Mouse (Mus musculus) hindbrain, embryonic 16.5 days (tissue): ENCODE measurements around the gene Pla1a. TPM values are rescaled to one million over a fixed set of nuclear protein-coding genes. Genes with fewer than 3 reads are reported as not detected.
"Not testable (repeated sequence)": the region's sequence is repeated elsewhere in the genome, so short reads cannot be mapped to it uniquely, and the experiment has no call there.

Experiments used
- ATAC-seq: fragments of 200-750 bp; cut with Nextera tagmentation; 2 replicates; pipeline ENCODE4 v1.8.0; 2017; ENCODE audit warnings: moderate TSS enrichment, moderate library complexity
- H3K27ac ChIP-seq: fragments of 300-500 bp; sonication (generic); 2 replicates; pipeline ENCODE4 v1.5.1; 2014; ENCODE audit warnings: low read depth, mild to moderate bottlenecking, control low read depth, low read length, moderate library complexity
- H3K27me3 ChIP-seq: fragments of 300-500 bp; sonication (generic); replicated peaks from 2 replicates; pipeline ENCODE4 v1.6.1; 2014; ENCODE audit warnings: low read length; ENCODE audit not compliant: control insufficient read depth, insufficient read depth
- H3K36me3 ChIP-seq: fragments of 300-500 bp; sonication (generic); 2 replicates; pipeline ENCODE4 v1.6.1; 2014; ENCODE audit warnings: mild to moderate bottlenecking, low read length, moderate library complexity, mixed read lengths; ENCODE audit not compliant: control insufficient read depth, insufficient read depth
- H3K4me1 ChIP-seq: fragments of 300-500 bp; sonication (generic); 2 replicates; pipeline ENCODE4 v1.6.1; 2014; ENCODE audit warnings: low read depth, low read length; ENCODE audit not compliant: control insufficient read depth, insufficient read depth
- H3K4me2 ChIP-seq: fragments of 300-500 bp; sonication (generic); 2 replicates; pipeline ENCODE4 v1.6.1; 2014; ENCODE audit warnings: mild to moderate bottlenecking, low read length, control low read depth, moderate library complexity
- H3K4me3 ChIP-seq: fragments of 300-500 bp; sonication (generic); 2 replicates; pipeline ENCODE4 v1.5.1; 2014; ENCODE audit warnings: mild to moderate bottlenecking, low read length, control low read depth, moderate library complexity
- H3K9ac ChIP-seq: fragments of 300-500 bp; sonication (generic); 2 replicates; pipeline ENCODE4 v1.6.1; 2014; ENCODE audit warnings: low read depth, mild to moderate bottlenecking, control low read depth, low read length, moderate library complexity
- H3K9me3 ChIP-seq: fragments of 300-500 bp; sonication (generic); 2 replicates; pipeline ENCODE4 v1.6.1; 2014; ENCODE audit warnings: mild to moderate bottlenecking, low read length, moderate library complexity; ENCODE audit not compliant: control insufficient read depth
- WGBS: fragments of 180-500 bp; shearing (Covaris S2); extraction: QIAGEN DNeasy Blood & Tissue Kit; methylation state at CpG from one replicate; pipeline ENCODE4 v1.1.7; 2014; 5-methylcytosine and 5-hydroxymethylcytosine counted together
- polyA plus RNA-seq: library from polyadenylated mRNA; unstranded; fragments of >200 nt; fragmentation: Nextera tagmentation; extraction: Ambion mirVana; gene quantifications from 2 replicates; pipeline ENCODE4 v1.2.1, GENCODE M21; 2015

Pla1a gene
- 0.81 and 0.84 TPM in 2 replicates for polyA plus RNA-seq

- Histone ChIP-seq H3K4me2 (no peak within 1 kb of the TSS), H3K9ac (no peak within 1 kb of the TSS), H3K4me1 (no peaks in the 10 kb centered on the region), H3K36me3 (no peaks in the 10 kb centered on the region), H3K27me3 (no peaks in the 10 kb centered on the region), H3K4me3 (no peak within 1 kb of the TSS), H3K9me3 (no peaks in the 10 kb centered on the region), H3K27ac (no peak within 1 kb of the TSS)
- ATAC-seq, result no peak
- 81% methylated on average over 11 of the region's 11 CpGs for WGBS
These were observed at the start of gene Pla1a for GRCm38 (mm10) chr16:38432498-38433425. Pla1a (minus strand) TSS chr16:38433145.

GRCm38 (mm10) chr16:38481327-38481726, 48.4 kb upstream of the Pla1a start:
- Histone ChIP-seq H3K36me3 (no peaks in the 10 kb centered on the region), H3K4me1 (peaks cover 6% of the 10 kb centered on the region)
- WGBS, result 81% methylated on average over 4 of the region's 4 CpGs

GRCm38 (mm10) chr16:38478296-38478695, 45.4 kb upstream of the Pla1a start:
- H3K27me3 ChIP-seq, result no peaks in the 10 kb centered on the region; the same call in 1 of the 2 replicates
- H3K4me1 ChIP-seq, result peaks cover 2% of the 10 kb centered on the region
- no peaks in the 10 kb centered on the region; the same call in 1 of the 2 replicates for H3K9me3 ChIP-seq
- 93% methylated on average over 3 of the region's 3 CpGs for WGBS
- H3K4me2 ChIP-seq, result no peak overlapping the region
- no peak for ATAC-seq
- no peaks in the 10 kb centered on the region for H3K36me3 ChIP-seq
- no peak overlapping the region for H3K27ac ChIP-seq
- H3K4me3 ChIP-seq, result no peak overlapping the region
- no peak overlapping the region for H3K9ac ChIP-seq

More at GRCm38 (mm10) chr16:38481327-38481726, 48.4 kb upstream of the Pla1a start:
- no peaks in the 10 kb centered on the region; the same call in 1 of the 2 replicates for H3K27me3 ChIP-seq
- H3K27ac ChIP-seq, result no peak overlapping the region
- no peak for ATAC-seq
- no peaks in the 10 kb centered on the region; the same call in 1 of the 2 replicates for H3K9me3 ChIP-seq
- no peak overlapping the region for H3K4me3 ChIP-seq
- no peak overlapping the region for H3K9ac ChIP-seq
- H3K4me2 ChIP-seq, result no peak overlapping the region

GRCm38 (mm10) chr16:38477241-38477608, 44.3 kb upstream of the Pla1a start:
- ATAC-seq, H3K4me1 ChIP-seq, H3K9me3 ChIP-seq, H3K36me3 ChIP-seq, H3K27me3 ChIP-seq: not testable (repeated sequence)
- H3K9ac ChIP-seq, result peak overlapping the region; percentile 52
- H3K4me2 ChIP-seq, result peak overlapping the region; percentile 82
- WGBS, result 37% methylated on average over 14 of the region's 14 CpGs
- peak overlapping the region; percentile 20; the same call in 1 of the 2 replicates for H3K27ac ChIP-seq
- peak overlapping the region; percentile 41 for H3K4me3 ChIP-seq

GRCm38 (mm10) chr16:38476312-38477240, 43.6 kb upstream of the Pla1a start:
- 6% methylated on average over 34 of the region's 34 CpGs for WGBS
- no peaks in the 10 kb centered on the region for H3K9me3 ChIP-seq
- peak overlapping the region; percentile 20; the same call in 1 of the 2 replicates for H3K27ac ChIP-seq
- H3K4me3 ChIP-seq, result peak overlapping the region; percentile 41
- H3K27me3 ChIP-seq, result no peaks in the 10 kb centered on the region
- no peaks in the 10 kb centered on the region for H3K36me3 ChIP-seq
- H3K4me1 ChIP-seq, result peaks cover 2% of the 10 kb centered on the region; the same call in 1 of the 2 replicates
- ATAC-seq, result peak; percentile 72
- peak overlapping the region; percentile 82 for H3K4me2 ChIP-seq
- peak overlapping the region; percentile 52 for H3K9ac ChIP-seq

GRCm38 (mm10) chr16:38475681-38476311, 42.9 kb upstream of the Pla1a start:
- H3K4me3 ChIP-seq, result no peak overlapping the region
- 58% methylated on average over 4 of the region's 4 CpGs for WGBS
- H3K9ac ChIP-seq, result no peak overlapping the region
- no peaks in the 10 kb centered on the region for H3K27me3 ChIP-seq
- H3K27ac ChIP-seq, result no peak overlapping the region
- H3K4me1 ChIP-seq, result peaks cover 2% of the 10 kb centered on the region; the same call in 1 of the 2 replicates
- no peak for ATAC-seq
- no peaks in the 10 kb centered on the region for H3K9me3 ChIP-seq
- peak overlapping the region; percentile 82; the same call in 1 of the 2 replicates for H3K4me2 ChIP-seq
- H3K36me3 ChIP-seq, result no peaks in the 10 kb centered on the region

GRCm38 (mm10) chr16:38474677-38475286, 41.8 kb upstream of the Pla1a start:
- ATAC-seq, result no peak
- Histone ChIP-seq H3K27ac (no peak overlapping the region), H3K27me3 (no peaks in the 10 kb centered on the region), H3K9me3 (no peaks in the 10 kb centered on the region), H3K4me2 (no peak overlapping the region), H3K36me3 (no peaks in the 10 kb centered on the region), H3K4me3 (no peak overlapping the region), H3K4me1 (peaks cover 2% of the 10 kb centered on the region; the same call in 1 of the 2 replicates), H3K9ac (no peak overlapping the region)
- WGBS, result 94% methylated on average over 9 of the region's 9 CpGs

- Histone ChIP-seq H3K36me3 (no peaks in the 10 kb centered on the region), H3K4me2 (no peak overlapping the region), H3K4me3 (no peak overlapping the region), H3K4me1 (peaks cover 2% of the 10 kb centered on the region; the same call in 1 of the 2 replicates), H3K9me3 (no peaks in the 10 kb centered on the region), H3K9ac (no peak overlapping the region), H3K27ac (no peak overlapping the region), H3K27me3 (no peaks in the 10 kb centered on the region)
- ATAC-seq, result no peak
- 92% methylated on average over 5 of the region's 5 CpGs for WGBS
These were observed 40.7 kb upstream of the Pla1a start for GRCm38 (mm10) chr16:38473661-38474060.
